Mouse (Mus musculus) bone marrow, adult 2 months (tissue): Measurements from ENCODE around the gene Brd4. TPM values are rescaled to one million over a fixed set of nuclear protein-coding genes. Genes with fewer than 3 reads are reported as not detected.

Experiments used
- H3K27ac ChIP-seq: fragments of 200-500 bp; 2 replicates; pipeline ENCODE4 v1.5.1; 2012; ENCODE audit warnings: low read depth, mild to moderate bottlenecking, control low read depth, inconsistent platforms, low read length; ENCODE audit not compliant: control insufficient read depth, poor library complexity, insufficient read depth
- H3K4me1 ChIP-seq: fragments of 200-500 bp; 2 replicates; pipeline ENCODE4 v1.6.1; 2011; ENCODE audit warnings: low read length; ENCODE audit not compliant: control insufficient read depth, insufficient read depth
- H3K4me3 ChIP-seq: fragments of 200-500 bp; replicated peaks from 2 replicates; pipeline ENCODE3; 2011; ENCODE audit warnings: mild to moderate bottlenecking, low read depth, low read length, control low read depth; ENCODE audit not compliant: control insufficient read depth
- CTCF ChIP-seq: fragments of 200-500 bp; IDR thresholded peaks from 2 replicates; pipeline ENCODE4 v1.5.1; 2011; ENCODE audit warnings: low read length, control low read depth; ENCODE audit not compliant: control insufficient read depth, insufficient read depth
- POLR2A ChIP-seq: fragments of 200-500 bp; IDR thresholded peaks from 2 replicates; pipeline ENCODE4 v1.6.1; 2011; ENCODE audit warnings: low read depth, mild to moderate bottlenecking, control low read depth, low read length, borderline replicate concordance; ENCODE audit not compliant: control insufficient read depth
- WGBS: fragments of 180-500 bp; shearing (Covaris S2); methylation state at CpG from one replicate; pipeline ENCODE4 v1.1.7; 2018; 5-methylcytosine and 5-hydroxymethylcytosine counted together
- polyA plus RNA-seq: library from polyadenylated mRNA; stranded (reverse); fragments of >200 nt; gene quantifications from 2 replicates; pipeline ENCODE4 v1.2.4, GENCODE M21; 2011; ENCODE audit warnings: low replicate concordance; ENCODE audit not compliant: missing spikeins, insufficient read depth, insufficient read length

Brd4 gene
- polyA plus RNA-seq, 1 experiment, result 129 TPM

- H3K4me3 ChIP-seq, result no peak overlapping the region
- no peaks in the 10 kb centered on the region for H3K4me1 ChIP-seq
- 91% methylated on average over 5 of the region's 5 CpGs for WGBS
- no peak overlapping the region for H3K27ac ChIP-seq
- TF ChIP-seq POLR2A (no peak), CTCF (no peak)
These were observed 76.8 kb downstream of the Brd4 start for GRCm38 (mm10) chr17:32207586-32208245.

- Histone ChIP-seq H3K4me1 (no peaks in the 10 kb centered on the region), H3K27ac (no peak overlapping the region), H3K4me3 (no peak overlapping the region)
- 89% methylated on average over 3 of the region's 3 CpGs for WGBS
- TF ChIP-seq CTCF (no peak), POLR2A (no peak)
These were observed 79.2 kb downstream of the Brd4 start for GRCm38 (mm10) chr17:32205345-32205744.

- TF ChIP-seq POLR2A, result no peak
- TF ChIP-seq CTCF, result no peak
- WGBS, result 90% methylated on average over 3 of the region's 3 CpGs
- H3K4me3 ChIP-seq, result no peak overlapping the region
- H3K4me1 ChIP-seq, result no peaks in the 10 kb centered on the region
- no peak overlapping the region for H3K27ac ChIP-seq
These were observed 81.5 kb downstream of the Brd4 start for GRCm38 (mm10) chr17:32202972-32203371.

- WGBS, result 79% methylated on average over 5 of the region's 5 CpGs
- Histone ChIP-seq H3K4me1 (no peaks in the 10 kb centered on the region), H3K27ac (no peak overlapping the region), H3K4me3 (no peak overlapping the region)
- no peak for TF ChIP-seq CTCF
- TF ChIP-seq POLR2A, result no peak
These were observed 83.4 kb downstream of the Brd4 start for GRCm38 (mm10) chr17:32201086-32201485.

GRCm38 (mm10) chr17:32199796-32200195 lies 84.7 kb downstream of the Brd4 start:
- no peaks in the 10 kb centered on the region for H3K4me1 ChIP-seq
- H3K27ac ChIP-seq, result no peak overlapping the region
- TF ChIP-seq CTCF (no peak), POLR2A (no peak)
- WGBS, result 80% methylated on average over 2 of the region's 2 CpGs
- no peak overlapping the region for H3K4me3 ChIP-seq

GRCm38 (mm10) chr17:32197156-32197555 lies 87.4 kb downstream of the Brd4 start:
- Histone ChIP-seq H3K4me3 (no peak overlapping the region), H3K27ac (0 out of 2 replicates have a peak overlapping the region, but pooled peaks have one; percentile 13), H3K4me1 (no peaks in the 10 kb centered on the region)
- TF ChIP-seq POLR2A (no peak), CTCF (no peak)
- WGBS, result 93% methylated on average over 14 of the region's 14 CpGs

GRCm38 (mm10) chr17:32195725-32196124 lies 88.8 kb downstream of the Brd4 start:
- Histone ChIP-seq H3K4me1 (no peaks in the 10 kb centered on the region), H3K4me3 (no peak overlapping the region), H3K27ac (no peak overlapping the region)
- WGBS, result 33% methylated on average over 5 of the region's 5 CpGs
- TF ChIP-seq CTCF (no peak), POLR2A (no peak)

GRCm38 (mm10) chr17:32193010-32193409 lies 91.5 kb downstream of the Brd4 start:
- peaks cover 2% of the 10 kb centered on the region; the same call in 1 of the 2 replicates for H3K4me1 ChIP-seq
- no peak overlapping the region for H3K4me3 ChIP-seq
- WGBS, result 60% methylated on average over 5 of the region's 5 CpGs
- H3K27ac ChIP-seq, result no peak overlapping the region; the same call in 1 of the 2 replicates
- TF ChIP-seq POLR2A (no peak), CTCF (no peak)

GRCm38 (mm10) chr17:32189850-32190249 lies 94.7 kb downstream of the Brd4 start:
- TF ChIP-seq POLR2A (no peak), CTCF (no peak)
- peaks cover 2% of the 10 kb centered on the region; the same call in 1 of the 2 replicates for H3K4me1 ChIP-seq
- H3K4me3 ChIP-seq, result no peak overlapping the region
- no peak overlapping the region for H3K27ac ChIP-seq
- WGBS, result 14% methylated on average over 5 of the region's 5 CpGs
